Mouse (Mus musculus): ENCODE results near the gene Acly.
A peak's percentile ranks its signal among the peaks of the same experiment; 100 is the strongest.

GRCm38 (mm10) chr11:100527066-100527457 is 738 bp downstream of the Acly start:
- TF ChIP-seq POLR2A (IDR thresholded peaks at IDR 0.05; ENCODE audit: low read depth, low read length) (no peak), SIN3A (IDR thresholded peaks at IDR 0.05; ENCODE audit: low read length) (no peak), EP300 (IDR thresholded peaks at IDR 0.05; ENCODE audit: low read length) (no peak), POLR2AphosphoS2 (IDR thresholded peaks at IDR 0.05; ENCODE audit: low read depth, low read length) (no peak), CTCF (conservative IDR thresholded peaks at IDR 0.05 in 1 of 2, IDR thresholded peaks at IDR 0.05 in 1 of 2; ENCODE audit: low read depth in 2 of 2, low read length in 2 of 2) (peak in 1 of 2 experiments; percentile 50; a peak in 2 of 4 replicates), USF2 (conservative IDR thresholded peaks at IDR 0.05; ENCODE audit: low read depth, low read length) (no peak), HCFC1 (IDR thresholded peaks at IDR 0.05; ENCODE audit: low read depth, low read length) (no peak), ZC3H11A (IDR thresholded peaks at IDR 0.05; ENCODE audit: low read depth, low read length) (no peak), USF1 (IDR thresholded peaks at IDR 0.05; ENCODE audit: low read depth, low read length) (no peak)

Measured in CH12.LX (cell line).